Mouse (Mus musculus) hindbrain, embryonic 12.5 days (tissue): ENCODE measurements at regions not wholly inside any gene's neighbourhood (a gene's known extent, or its start where the extent isn't known, plus 50 kb on each side); places are given as distances from the start of the nearest gene placed in this dataset.

Source experiments
- ATAC-seq: fragments of 200-750 bp; cut with Nextera tagmentation; 2 replicates; pipeline ENCODE4 v1.8.0; 2017; ENCODE audit warnings: moderate TSS enrichment; ENCODE audit not compliant: low FRiP score
- H3K27ac ChIP-seq: fragments of 300-500 bp; sonication (generic); 2 replicates; pipeline ENCODE4 v1.5.1; 2016; ENCODE audit warnings: mild to moderate bottlenecking
- H3K27me3 ChIP-seq: fragments of 300-500 bp; sonication (generic); 2 replicates; pipeline ENCODE4 v1.6.1; 2016; ENCODE audit warnings: mild to moderate bottlenecking
- H3K36me3 ChIP-seq: fragments of 300-500 bp; sonication (generic); 2 replicates; pipeline ENCODE4 v1.6.1; 2016; ENCODE audit warnings: mild to moderate bottlenecking
- H3K4me1 ChIP-seq: fragments of 300-500 bp; sonication (generic); 2 replicates; pipeline ENCODE4 v1.6.1; 2016
- H3K4me2 ChIP-seq: fragments of 300-500 bp; sonication (generic); replicated peaks from 2 replicates; pipeline ENCODE4 v1.6.1; 2016; ENCODE audit warnings: mild to moderate bottlenecking
- H3K4me3 ChIP-seq: fragments of 300-500 bp; sonication (generic); 2 replicates; pipeline ENCODE4 v1.5.1; 2016; ENCODE audit warnings: mild to moderate bottlenecking
- H3K9ac ChIP-seq: fragments of 300-500 bp; sonication (generic); 2 replicates; pipeline ENCODE4 v1.6.1; 2016; ENCODE audit warnings: mild to moderate bottlenecking, moderate library complexity
- H3K9me3 ChIP-seq: fragments of 300-500 bp; sonication (generic); replicated peaks from 2 replicates; pipeline ENCODE4 v1.6.1; 2016; ENCODE audit warnings: mild to moderate bottlenecking
- WGBS: fragments of 180-500 bp; shearing (Covaris S2); methylation state at CpG from one replicate; pipeline ENCODE4 v1.1.7; 2016; 5-methylcytosine and 5-hydroxymethylcytosine counted together

- H3K9ac ChIP-seq, result no peak overlapping the region
- ATAC-seq, result no peak
- no peaks in the 10 kb centered on the region for H3K36me3 ChIP-seq
- no peaks in the 10 kb centered on the region for H3K4me1 ChIP-seq
- H3K27me3 ChIP-seq, result no peaks in the 10 kb centered on the region
- no peaks in the 10 kb centered on the region for H3K9me3 ChIP-seq
- H3K27ac ChIP-seq, result no peak overlapping the region
- no peak overlapping the region for H3K4me2 ChIP-seq
- no peak overlapping the region for H3K4me3 ChIP-seq
Observed at GRCm38 (mm10) chr8:79452101-79452500, 52.8 kb upstream of the Smad1 start.

DNA sequence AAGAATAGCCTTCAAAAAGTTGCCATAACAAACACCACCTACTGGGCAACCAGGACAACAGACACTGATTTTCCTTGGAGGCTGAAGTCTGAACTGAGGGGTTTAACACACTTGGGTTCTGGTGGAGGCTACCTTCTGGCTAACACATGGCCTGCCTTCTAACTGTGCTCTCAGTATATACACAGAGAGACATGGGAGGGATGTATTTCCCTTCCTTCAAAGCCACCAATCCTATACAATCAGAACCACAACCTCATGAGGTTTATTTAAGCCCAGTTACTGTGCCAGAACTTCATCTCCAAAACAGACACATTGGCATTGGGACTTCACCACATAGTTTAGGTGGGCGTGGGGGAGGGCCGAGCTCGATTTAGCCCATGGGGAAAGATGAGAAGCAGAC, 50.1 kb upstream of the Smad1 start:
- no peak overlapping the region for H3K9ac ChIP-seq
- H3K4me1 ChIP-seq, result no peaks in the 10 kb centered on the region
- no peak overlapping the region for H3K4me3 ChIP-seq
- H3K27me3 ChIP-seq, result no peaks in the 10 kb centered on the region
- WGBS, result 85% methylated on average over 3 of the region's 3 CpGs
- H3K4me2 ChIP-seq, result no peak overlapping the region
- ATAC-seq, result no peak
- H3K9me3 ChIP-seq, result no peaks in the 10 kb centered on the region
- H3K36me3 ChIP-seq, result no peaks in the 10 kb centered on the region
- no peak overlapping the region for H3K27ac ChIP-seq
